Mouse (Mus musculus) forebrain, embryonic 14.5 days (tissue): ENCODE measurements around the gene Olfr1260. TPM values are rescaled to one million over a fixed set of nuclear protein-coding genes. Genes with fewer than 3 reads are reported as not detected.

ENCODE experiments used
- ATAC-seq: fragments of 200-750 bp; cut with Nextera tagmentation; 2 replicates; pipeline ENCODE4 v1.8.0; 2017; ENCODE audit warnings: mild to moderate bottlenecking, moderate library complexity
- DNase-seq: peaks from one replicate; pipeline ENCODE4 v3.0.0-alpha.2; 2015; ENCODE audit warnings: low spot score
- H3K27ac ChIP-seq: fragments of 300-500 bp; sonication (generic); 2 replicates; pipeline ENCODE4 v1.5.1; 2014; ENCODE audit warnings: low read depth, mild to moderate bottlenecking, control low read depth, low read length, moderate library complexity
- H3K27me3 ChIP-seq: fragments of 300-500 bp; sonication (generic); replicated peaks from 2 replicates; pipeline ENCODE4 v1.6.1; 2014; ENCODE audit warnings: low read length, control low read depth, mixed read lengths; ENCODE audit not compliant: control insufficient read depth, insufficient read depth
- H3K36me3 ChIP-seq: fragments of 300-500 bp; sonication (generic); 2 replicates; pipeline ENCODE4 v1.6.1; 2014; ENCODE audit warnings: low read length, control low read depth; ENCODE audit not compliant: control insufficient read depth, insufficient read depth
- H3K4me1 ChIP-seq: fragments of 300-500 bp; sonication (generic); 2 replicates; pipeline ENCODE4 v1.6.1; 2014; ENCODE audit warnings: antibody characterized with exemption, low read length, control low read depth; ENCODE audit not compliant: control insufficient read depth, insufficient read depth
- H3K4me2 ChIP-seq: fragments of 300-500 bp; sonication (generic); 2 replicates; pipeline ENCODE4 v1.6.1; 2014; ENCODE audit warnings: mild to moderate bottlenecking, control low read depth, low read length
- H3K4me3 ChIP-seq: fragments of 300-500 bp; sonication (generic); 2 replicates; pipeline ENCODE4 v1.5.1; 2014; ENCODE audit warnings: low read depth, low read length, control low read depth
- H3K9ac ChIP-seq: fragments of 300-500 bp; sonication (generic); 2 replicates; pipeline ENCODE4 v1.6.1; 2014; ENCODE audit warnings: mild to moderate bottlenecking, low read length, control low read depth, moderate library complexity
- H3K9me3 ChIP-seq: fragments of 300-500 bp; sonication (generic); replicated peaks from 2 replicates; pipeline ENCODE4 v1.6.1; 2016; ENCODE audit warnings: low read length, control low read depth, mixed read lengths; ENCODE audit not compliant: control insufficient read depth
- WGBS: fragments of 180-500 bp; shearing (Covaris S2); extraction: QIAGEN DNeasy Blood & Tissue Kit; methylation state at CpG from one replicate; pipeline ENCODE4 v1.1.7; 2014; 5-methylcytosine and 5-hydroxymethylcytosine counted together
- polyA plus RNA-seq: library from polyadenylated mRNA; unstranded; fragments of >200 nt; fragmentation: Nextera tagmentation; extraction: Ambion mirVana; gene quantifications from 2 replicates; pipeline ENCODE4 v1.2.1, GENCODE M21; 2014

The Olfr1260 gene
- polyA plus RNA-seq, result not detected in 2 replicates

- no peaks in the 10 kb centered on the region for H3K4me1 ChIP-seq
- H3K27ac ChIP-seq, result no peak within 1 kb of the TSS
- no peak within 1 kb of the TSS for H3K9ac ChIP-seq
- WGBS, result 79% methylated on average over 2 of the region's 2 CpGs
- DNase-seq (peak; percentile 1), ATAC-seq (no peak)
- H3K27me3 ChIP-seq, result no peaks in the 10 kb centered on the region
- H3K4me2 ChIP-seq, result no peak within 1 kb of the TSS
- no peaks in the 10 kb centered on the region for H3K9me3 ChIP-seq
- H3K36me3 ChIP-seq, result no peaks in the 10 kb centered on the region
- H3K4me3 ChIP-seq, result no peak within 1 kb of the TSS
These were observed at the start of gene Olfr1260 for GRCm38 (mm10) chr2:89974184-89974583. Gene Olfr1260, plus strand, starts transcription at chr2:89974340.

GRCm38 (mm10) chr2:89927009-89927408, 47.1 kb upstream of the Olfr1260 start, which contains the start of gene Olfr1258:
Gene Olfr1258, plus strand, starts transcription at chr2:89927309.
- Histone ChIP-seq H3K4me2 (no peak within 1 kb of the TSS), H3K27ac (no peak within 1 kb of the TSS), H3K4me3 (no peak within 1 kb of the TSS), H3K36me3 (no peaks in the 10 kb centered on the region), H3K4me1 (no peaks in the 10 kb centered on the region), H3K27me3 (no peaks in the 10 kb centered on the region), H3K9me3 (no peaks in the 10 kb centered on the region), H3K9ac (no peak within 1 kb of the TSS)
- DNase-seq, result no peak
- no peak for ATAC-seq

- Histone ChIP-seq H3K27ac (no peak within 1 kb of the TSS), H3K4me1 (no peaks in the 10 kb centered on the region), H3K9ac (no peak within 1 kb of the TSS), H3K36me3 (no peaks in the 10 kb centered on the region), H3K4me3 (no peak within 1 kb of the TSS), H3K9me3 (no peaks in the 10 kb centered on the region), H3K27me3 (no peaks in the 10 kb centered on the region), H3K4me2 (no peak within 1 kb of the TSS)
- WGBS, result 90% methylated on average over 5 of the region's 5 CpGs
- ATAC-seq (no peak), DNase-seq (no peak)
These were observed 25.6 kb upstream of the Olfr1260 start, which contains the start of gene Olfr1259 for GRCm38 (mm10) chr2:89948564-89948963. Gene Olfr1259, minus strand, starts transcription at chr2:89948664.

GRCm38 (mm10) chr2:89977709-89978108, 3.6 kb downstream of the Olfr1260 start:
- Histone ChIP-seq H3K4me1 (no peaks in the 10 kb centered on the region), H3K4me3 (no peak overlapping the region), H3K4me2 (no peak overlapping the region), H3K9me3 (no peaks in the 10 kb centered on the region), H3K27me3 (no peaks in the 10 kb centered on the region), H3K27ac (no peak overlapping the region), H3K36me3 (no peaks in the 10 kb centered on the region), H3K9ac (no peak overlapping the region)
- 84% methylated on average over 2 of the region's 2 CpGs for WGBS
- DNase-seq, result no peak
- ATAC-seq, result no peak

GRCm38 (mm10) chr2:89990921-89991320, 16.8 kb downstream of the Olfr1260 start, which contains the start of gene Olfr1261:
Gene Olfr1261, plus strand, starts transcription at chr2:89991221.
- DNase-seq, result no peak
- Histone ChIP-seq H3K27ac (no peak within 1 kb of the TSS), H3K9me3 (no peaks in the 10 kb centered on the region), H3K27me3 (no peaks in the 10 kb centered on the region), H3K36me3 (no peaks in the 10 kb centered on the region), H3K4me2 (no peak within 1 kb of the TSS), H3K9ac (no peak within 1 kb of the TSS), H3K4me1 (no peaks in the 10 kb centered on the region), H3K4me3 (no peak within 1 kb of the TSS)
- ATAC-seq, result no peak

- no peak within 1 kb of the TSS for H3K27ac ChIP-seq
- no peaks in the 10 kb centered on the region for H3K9me3 ChIP-seq
- DNase-seq (no peak), ATAC-seq (no peak)
- no peaks in the 10 kb centered on the region for H3K4me1 ChIP-seq
- H3K36me3 ChIP-seq, result no peaks in the 10 kb centered on the region
- H3K4me2 ChIP-seq, result no peak within 1 kb of the TSS
- H3K4me3 ChIP-seq, result no peak within 1 kb of the TSS
- H3K27me3 ChIP-seq, result no peaks in the 10 kb centered on the region
- H3K9ac ChIP-seq, result no peak within 1 kb of the TSS
These were observed 25.7 kb downstream of the Olfr1260 start, which contains the start of gene Olfr1262 for GRCm38 (mm10) chr2:89999845-90000244. Gene Olfr1262, plus strand, starts transcription at chr2:90000145.

GRCm38 (mm10) chr2:90011831-90012230, 37.7 kb downstream of the Olfr1260 start, which contains the start of gene Olfr1263:
Gene Olfr1263, plus strand, starts transcription at chr2:90012131.
- no peak for ATAC-seq
- WGBS, result 91% methylated on average over 2 of the region's 2 CpGs
- DNase-seq, result no peak

GRCm38 (mm10) chr2:90025477-90025876, 51.3 kb downstream of the Olfr1260 start, which contains the start of gene Olfr1264:
Gene Olfr1264, minus strand, starts transcription at chr2:90025577.
- no peaks in the 10 kb centered on the region for H3K36me3 ChIP-seq
- DNase-seq, result no peak
- no peak for ATAC-seq

More at GRCm38 (mm10) chr2:90011831-90012230, 37.7 kb downstream of the Olfr1260 start, which contains the start of gene Olfr1263:
- Histone ChIP-seq H3K27ac (no peak within 1 kb of the TSS), H3K4me3 (no peak within 1 kb of the TSS), H3K9me3 (no peaks in the 10 kb centered on the region), H3K9ac (no peak within 1 kb of the TSS), H3K36me3 (no peaks in the 10 kb centered on the region), H3K4me1 (no peaks in the 10 kb centered on the region), H3K4me2 (no peak within 1 kb of the TSS), H3K27me3 (no peaks in the 10 kb centered on the region)

More at GRCm38 (mm10) chr2:90025477-90025876, 51.3 kb downstream of the Olfr1260 start, which contains the start of gene Olfr1264:
- WGBS, result 78% methylated on average over 2 of the region's 2 CpGs
- Histone ChIP-seq H3K9ac (no peak within 1 kb of the TSS), H3K9me3 (no peaks in the 10 kb centered on the region), H3K27me3 (no peaks in the 10 kb centered on the region), H3K4me1 (no peaks in the 10 kb centered on the region), H3K4me2 (no peak within 1 kb of the TSS), H3K4me3 (no peak within 1 kb of the TSS), H3K27ac (no peak within 1 kb of the TSS)
